Mouse (Mus musculus): Measurements from ENCODE around the gene Txn2.
"Not testable (repeated sequence)": the region's sequence is repeated elsewhere in the genome, so short reads cannot be mapped to it uniquely, and the experiment has no call there.

The Txn2 gene

GRCm38 (mm10) chr15:77874310-77874709 is 54.5 kb downstream of the Txn2 start:
- DNase-seq: no peak

- DNase-seq: no peak
Observed at GRCm38 (mm10) chr15:77873564-77873963, 55.2 kb downstream of the Txn2 start.

GRCm38 (mm10) chr15:77872996-77873395 is 55.8 kb downstream of the Txn2 start:
- no peak for DNase-seq

GRCm38 (mm10) chr15:77868340-77868739 is 60.5 kb downstream of the Txn2 start:
- DNase-seq: no peak

GRCm38 (mm10) chr15:77867231-77867968 is 61.4 kb downstream of the Txn2 start:
- DNase-seq: not testable (repeated sequence)

GRCm38 (mm10) chr15:77866583-77867220 is 62.1 kb downstream of the Txn2 start:
- DNase-seq: no peak
